Mouse (Mus musculus) olfactory bulb, adult 2 months (tissue): ENCODE measurements around the gene Arid3a.

Source experiments
- CTCF ChIP-seq: fragments of 200-500 bp; IDR thresholded peaks from 2 replicates; pipeline ENCODE4 v1.5.1; 2012; ENCODE audit warnings: low read depth, mild to moderate bottlenecking, low read length, moderate library complexity; ENCODE audit not compliant: insufficient read depth
- POLR2A ChIP-seq: fragments of 200-500 bp; IDR thresholded peaks from 2 replicates; pipeline ENCODE4 v1.6.1; 2012; ENCODE audit warnings: mild to moderate bottlenecking, low read depth, low read length, moderate library complexity; ENCODE audit not compliant: insufficient read depth

GRCm38 (mm10) chr10:79949873-79950272, 23.0 kb downstream of the Arid3a start:
- no peak for TF ChIP-seq CTCF
- no peak for TF ChIP-seq POLR2A
